Mouse (Mus musculus) testis, adult 2 months (tissue): ENCODE measurements around the gene Ttll3.

Source experiments
- CTCF ChIP-seq: fragments of 200-500 bp; IDR thresholded peaks from 2 replicates; pipeline ENCODE4 v1.5.1; 2012; ENCODE audit warnings: low read depth, mild to moderate bottlenecking, inconsistent platforms, low read length, moderate library complexity; ENCODE audit not compliant: control insufficient read depth, insufficient read depth, insufficient replicate concordance
- POLR2A ChIP-seq: fragments of 200-500 bp; IDR thresholded peaks from 2 replicates; pipeline ENCODE4 v1.6.1; 2012; ENCODE audit warnings: low read depth, mild to moderate bottlenecking, inconsistent platforms, low read length, moderate library complexity; ENCODE audit not compliant: control insufficient read depth

- no peak for TF ChIP-seq POLR2A
- TF ChIP-seq CTCF: no peak
Observed at GRCm38 (mm10) chr6:113344321-113344720, 44.7 kb upstream of the Ttll3 start.
